Mouse (Mus musculus) intestine, postnatal 0 days (tissue): Measurements from ENCODE around the gene Fam193a. TPM values are rescaled to one million over a fixed set of nuclear protein-coding genes. Genes with fewer than 3 reads are reported as not detected.

Experiments
- ATAC-seq: fragments of 200-750 bp; cut with Nextera tagmentation; 2 replicates; pipeline ENCODE4 v1.8.0; 2017; ENCODE audit warnings: mild to moderate bottlenecking, moderate TSS enrichment, moderate library complexity
- H3K27ac ChIP-seq: fragments of 300-500 bp; sonication (generic); 2 replicates; pipeline ENCODE4 v1.5.1; 2014; ENCODE audit warnings: mild to moderate bottlenecking, low read depth, low read length, moderate library complexity
- H3K27me3 ChIP-seq: fragments of 300-500 bp; sonication (generic); replicated peaks from 2 replicates; pipeline ENCODE4 v1.6.1; 2014; ENCODE audit warnings: low read length, mixed read lengths; ENCODE audit not compliant: control insufficient read depth, insufficient read depth
- H3K36me3 ChIP-seq: fragments of 300-500 bp; sonication (generic); 2 replicates; pipeline ENCODE4 v1.6.1; 2014; ENCODE audit warnings: mild to moderate bottlenecking, moderate library complexity; ENCODE audit not compliant: control insufficient read depth, insufficient read depth
- H3K4me1 ChIP-seq: fragments of 300-500 bp; sonication (generic); replicated peaks from 2 replicates; pipeline ENCODE4 v1.6.1; 2014; ENCODE audit warnings: antibody characterized with exemption, low read length, mixed read lengths; ENCODE audit not compliant: control insufficient read depth, insufficient read depth
- H3K4me2 ChIP-seq: fragments of 300-500 bp; sonication (generic); replicated peaks from 2 replicates; pipeline ENCODE4 v1.6.1; 2014; ENCODE audit warnings: low read depth, mild to moderate bottlenecking, moderate library complexity
- H3K4me3 ChIP-seq: fragments of 300-500 bp; sonication (generic); 2 replicates; pipeline ENCODE4 v1.5.1; 2014; ENCODE audit warnings: low read depth, low read length
- H3K9ac ChIP-seq: fragments of 300-500 bp; sonication (generic); 2 replicates; pipeline ENCODE4 v1.6.1; 2014; ENCODE audit warnings: mild to moderate bottlenecking, low read depth, low read length
- H3K9me3 ChIP-seq: fragments of 300-500 bp; sonication (generic); 2 replicates; pipeline ENCODE4 v1.6.1; 2016; ENCODE audit warnings: mixed run types; ENCODE audit not compliant: control insufficient read depth
- CTCF ChIP-seq: sonication (generic); IDR thresholded peaks from 2 replicates; pipeline ENCODE4 v1.5.1; 2016; ENCODE audit warnings: low read depth, mild to moderate bottlenecking, control low read depth, antibody characterized with exemption, moderate library complexity
- WGBS: fragments of 180-500 bp; shearing (Covaris S2); extraction: QIAGEN DNeasy Blood & Tissue Kit; methylation state at CpG from one replicate; pipeline ENCODE4 v1.1.7; 2014; 5-methylcytosine and 5-hydroxymethylcytosine counted together
- polyA plus RNA-seq: library from polyadenylated mRNA; unstranded; fragments of >200 nt; fragmentation: Nextera tagmentation; extraction: Ambion mirVana; gene quantifications from 2 replicates; pipeline ENCODE4 v1.2.1, GENCODE M21; 2015

Gene Fam193a
- polyA plus RNA-seq, 1 experiment from 2014 or later = 4.3 TPM

DNA sequence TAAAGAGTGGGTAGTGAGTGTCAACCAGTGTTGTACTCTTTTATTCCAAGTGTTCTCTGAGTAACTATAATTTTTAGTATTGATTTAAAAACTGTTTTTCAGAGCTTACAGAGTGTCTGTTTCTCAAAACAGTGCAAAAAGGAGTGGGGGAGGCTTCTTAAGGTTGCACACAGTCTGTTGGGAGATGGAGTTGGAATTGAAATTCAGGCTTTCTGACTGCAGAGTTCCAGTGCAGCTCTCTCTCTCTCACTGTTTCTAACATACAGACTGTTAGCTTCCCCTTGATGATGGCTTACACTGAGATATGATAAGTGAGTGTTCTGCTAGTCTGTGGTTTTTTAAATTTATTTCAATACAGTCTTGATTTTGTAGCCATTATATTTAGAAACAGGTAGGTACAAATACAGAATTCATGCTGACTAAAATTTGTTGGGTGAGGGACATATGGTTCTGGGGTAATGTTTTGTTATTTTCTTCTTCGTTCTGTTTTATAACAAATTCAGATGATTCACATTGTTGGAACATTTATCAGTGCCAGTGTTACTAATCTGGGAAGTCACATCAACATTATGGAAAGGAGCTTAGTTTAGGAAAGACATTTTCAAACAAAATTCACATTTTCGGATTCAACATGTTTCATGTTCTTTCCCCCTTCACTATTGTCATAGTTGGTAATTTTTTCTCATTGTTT is 26.3 kb downstream of the Fam193a start:
- Histone ChIP-seq H3K9ac (no peak overlapping the region), H3K27ac (no peak overlapping the region), H3K4me3 (no peak overlapping the region), H3K4me2 (no peak overlapping the region), H3K9me3 (no peaks in the 10 kb centered on the region), H3K4me1 (no peaks in the 10 kb centered on the region), H3K36me3 (no peaks in the 10 kb centered on the region), H3K27me3 (no peaks in the 10 kb centered on the region)
- ATAC-seq = no peak
- WGBS = 79% methylated on average over 2 of the region's 2 CpGs
- TF ChIP-seq CTCF = no peak

DNA sequence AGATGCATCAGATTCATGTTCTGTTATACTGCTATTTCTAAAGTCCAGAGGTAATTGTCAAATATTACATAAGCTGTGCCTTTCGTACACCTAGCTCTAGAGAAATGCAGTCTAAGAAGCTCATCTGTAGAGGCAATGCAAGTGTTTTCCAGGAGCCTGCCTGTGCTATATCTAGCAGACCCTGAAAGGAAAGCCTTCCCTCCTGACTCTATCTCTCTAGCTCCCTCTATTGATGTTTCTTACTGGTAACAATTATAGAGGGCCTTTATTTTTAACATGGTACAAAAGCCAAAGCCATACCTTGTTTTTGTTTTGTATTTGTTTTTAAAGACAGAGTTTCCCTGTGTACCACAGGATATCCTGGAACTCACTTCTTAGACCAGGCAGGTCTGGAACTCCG is 28.1 kb downstream of the Fam193a start:
- H3K9me3 ChIP-seq = no peaks in the 10 kb centered on the region
- no peaks in the 10 kb centered on the region for H3K27me3 ChIP-seq
- no peak overlapping the region for H3K4me2 ChIP-seq
- no peak overlapping the region for H3K9ac ChIP-seq
- H3K27ac ChIP-seq = no peak overlapping the region
- ATAC-seq = no peak
- H3K4me3 ChIP-seq = no peak overlapping the region
- H3K4me1 ChIP-seq = no peaks in the 10 kb centered on the region
- peak; percentile 44 for TF ChIP-seq CTCF
- H3K36me3 ChIP-seq = no peaks in the 10 kb centered on the region
- WGBS = 90% methylated on average over 2 of the region's 2 CpGs

DNA sequence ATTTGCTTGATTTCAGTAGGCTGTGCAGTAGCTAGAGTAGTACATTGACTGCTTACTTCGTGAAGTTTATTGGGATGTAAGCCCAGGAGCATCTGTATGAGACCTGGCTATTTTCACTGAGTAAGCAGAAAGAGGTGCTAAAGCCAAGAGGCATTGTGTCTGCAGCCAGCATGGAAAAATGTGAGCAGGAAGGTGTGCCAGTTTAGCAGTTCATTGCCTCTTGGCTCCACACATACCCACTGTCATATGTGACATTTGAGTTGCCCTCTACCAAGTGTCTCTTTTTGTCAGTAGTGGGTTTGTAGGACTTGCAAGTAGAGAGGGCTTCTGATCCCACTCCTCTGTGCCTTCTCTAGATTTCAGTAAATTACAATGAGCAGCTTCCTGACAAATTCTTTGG is 28.6 kb downstream of the Fam193a start:
- Histone ChIP-seq H3K4me3 (no peak overlapping the region), H3K4me2 (no peak overlapping the region), H3K9ac (no peak overlapping the region), H3K27ac (no peak overlapping the region), H3K4me1 (no peaks in the 10 kb centered on the region), H3K36me3 (no peaks in the 10 kb centered on the region), H3K27me3 (no peaks in the 10 kb centered on the region), H3K9me3 (no peaks in the 10 kb centered on the region)
- TF ChIP-seq CTCF = no peak
- WGBS = 60% methylated on average over 1 of the region's 1 CpGs
- ATAC-seq = no peak

DNA sequence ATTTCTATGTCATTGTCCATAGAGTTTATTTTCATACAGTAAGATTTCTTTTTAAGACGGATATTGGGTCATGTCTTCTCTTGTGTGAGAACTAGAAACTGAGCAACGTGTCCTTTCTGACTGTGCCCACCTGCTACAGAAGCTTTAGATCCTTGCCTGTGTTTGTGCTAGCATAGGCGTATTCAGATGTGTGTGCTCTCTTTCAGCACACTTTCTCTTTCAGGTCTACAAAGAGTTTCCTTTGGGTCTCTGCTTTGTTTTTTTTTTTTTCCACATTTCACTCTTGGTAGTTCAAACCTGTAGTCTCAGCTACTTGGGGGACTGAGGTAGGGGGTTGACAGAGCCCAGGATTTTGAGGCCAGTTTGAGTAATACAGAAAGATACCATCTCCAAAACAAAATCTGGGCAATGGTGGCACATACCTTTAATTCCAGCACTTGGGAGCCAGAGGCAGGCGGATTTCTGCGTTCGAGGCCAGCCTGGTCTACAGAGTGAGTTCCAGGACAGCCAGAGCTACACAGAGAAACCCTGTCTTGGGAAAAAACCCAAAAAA is 37.7 kb downstream of the Fam193a start:
- ATAC-seq = no peak
- H3K4me2 ChIP-seq = no peak overlapping the region
- H3K27ac ChIP-seq = no peak overlapping the region
- WGBS = 88% methylated on average over 6 of the region's 6 CpGs
- H3K9ac ChIP-seq = no peak overlapping the region
- no peaks in the 10 kb centered on the region for H3K27me3 ChIP-seq
- H3K9me3 ChIP-seq = no peaks in the 10 kb centered on the region
- TF ChIP-seq CTCF = no peak
- H3K36me3 ChIP-seq = no peaks in the 10 kb centered on the region
- no peak overlapping the region for H3K4me3 ChIP-seq
- H3K4me1 ChIP-seq = no peaks in the 10 kb centered on the region

DNA sequence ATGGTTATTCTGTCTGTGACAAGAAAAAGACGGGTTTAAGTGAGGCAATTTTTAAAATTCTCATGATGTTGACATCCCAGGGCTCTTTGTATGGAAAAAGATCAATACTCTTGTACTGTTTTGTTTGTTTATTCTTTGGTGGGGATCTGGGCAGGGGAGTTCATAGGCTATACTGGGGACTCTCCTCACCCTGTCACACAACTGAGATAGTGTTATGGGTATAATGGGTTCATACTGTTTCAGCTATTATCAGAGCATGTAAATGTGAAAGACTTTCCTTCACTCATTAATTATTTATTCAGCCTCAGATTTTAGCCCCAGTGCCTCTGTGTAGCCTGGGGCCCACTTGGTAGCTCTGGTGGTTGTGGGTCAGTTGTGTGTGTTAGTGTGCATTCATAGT is 39.3 kb downstream of the Fam193a start:
- no peak for ATAC-seq
- Histone ChIP-seq H3K27me3 (no peaks in the 10 kb centered on the region), H3K36me3 (0 out of 2 replicates have a peak, but pooled peaks cover 5% of the 10 kb centered on the region), H3K4me3 (no peak overlapping the region), H3K9me3 (no peaks in the 10 kb centered on the region), H3K4me1 (no peaks in the 10 kb centered on the region), H3K4me2 (no peak overlapping the region), H3K27ac (no peak overlapping the region), H3K9ac (no peak overlapping the region)
- TF ChIP-seq CTCF = no peak
- 54% methylated on average over 1 of the region's 1 CpGs for WGBS

DNA sequence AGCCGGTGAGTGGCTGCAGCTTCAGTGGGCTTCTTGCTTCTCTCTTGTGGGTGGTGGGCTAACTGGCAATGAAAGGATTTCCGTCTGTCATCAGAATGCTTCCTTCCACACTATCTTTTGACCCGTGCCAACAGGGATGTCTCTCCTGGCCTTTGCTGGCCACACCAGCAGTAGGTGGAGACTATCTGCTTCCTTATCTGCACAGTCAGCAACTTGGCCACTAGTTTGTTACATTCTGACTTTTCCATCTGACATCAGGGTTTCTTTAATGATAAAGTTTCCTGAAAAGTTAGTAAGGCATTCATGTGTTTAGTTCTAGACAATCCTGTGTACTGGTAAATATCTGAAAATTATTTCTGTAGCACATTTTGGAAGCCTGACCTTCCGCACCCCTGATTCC is 41.1 kb downstream of the Fam193a start:
- no peak overlapping the region for H3K4me3 ChIP-seq
- no peak overlapping the region for H3K4me2 ChIP-seq
- WGBS = 76% methylated on average over 4 of the region's 4 CpGs
- no peak overlapping the region for H3K9ac ChIP-seq
- H3K4me1 ChIP-seq = no peaks in the 10 kb centered on the region
- H3K27ac ChIP-seq = no peak overlapping the region
- H3K27me3 ChIP-seq = no peaks in the 10 kb centered on the region
- no peaks in the 10 kb centered on the region for H3K9me3 ChIP-seq
- ATAC-seq = no peak
- H3K36me3 ChIP-seq = 0 out of 2 replicates have a peak, but pooled peaks cover 5% of the 10 kb centered on the region
- no peak for TF ChIP-seq CTCF
